Mouse (Mus musculus) ES-Bruce4 (cell line): ENCODE measurements around the gene Kpna4.

Experiments used
- CTCF ChIP-seq: IDR thresholded peaks from one replicate; pipeline ENCODE4 v1.8.1; 2011; ENCODE audit warnings: low read depth, low read length
- POLR2A ChIP-seq: IDR thresholded peaks from one replicate; pipeline ENCODE4 v1.8.1; 2011; ENCODE audit warnings: low read length; ENCODE audit not compliant: insufficient read depth

GRCm38 (mm10) chr3:69125891-69126508, 913 bp downstream of the Kpna4 start:
- TF ChIP-seq POLR2A: no peak
- no peak for TF ChIP-seq CTCF
